Mouse (Mus musculus) hindbrain, embryonic 15.5 days (tissue): ENCODE measurements at regions not wholly inside any gene's neighbourhood (a gene's known extent, or its start where the extent isn't known, plus 50 kb on each side); places are given as distances from the start of the nearest gene placed in this dataset.

Experiments used
- ATAC-seq: fragments of 200-750 bp; cut with Nextera tagmentation; 2 replicates; pipeline ENCODE4 v1.8.0; 2017; ENCODE audit warnings: low read depth, moderate number of reproducible peaks, moderate TSS enrichment; ENCODE audit not compliant: low FRiP score
- H3K27ac ChIP-seq: fragments of 300-500 bp; sonication (generic); replicated peaks from 2 replicates; pipeline ENCODE4 v1.5.1; 2015; ENCODE audit warnings: mild to moderate bottlenecking, inconsistent platforms
- H3K27me3 ChIP-seq: fragments of 300-500 bp; sonication (generic); 2 replicates; pipeline ENCODE4 v1.6.1; 2015; ENCODE audit warnings: control low read depth, inconsistent platforms
- H3K36me3 ChIP-seq: fragments of 300-500 bp; sonication (generic); 2 replicates; pipeline ENCODE4 v1.6.1; 2015; ENCODE audit warnings: control low read depth, inconsistent platforms
- H3K4me1 ChIP-seq: fragments of 300-500 bp; sonication (generic); replicated peaks from 2 replicates; pipeline ENCODE4 v1.6.1; 2015; ENCODE audit warnings: control low read depth, inconsistent platforms
- H3K4me2 ChIP-seq: fragments of 300-500 bp; sonication (generic); 2 replicates; pipeline ENCODE4 v1.6.1; 2015; ENCODE audit warnings: moderate library complexity, mild to moderate bottlenecking, inconsistent platforms
- H3K4me3 ChIP-seq: fragments of 300-500 bp; sonication (generic); 2 replicates; pipeline ENCODE4 v1.5.1; 2015; ENCODE audit warnings: mild to moderate bottlenecking, inconsistent platforms
- H3K9ac ChIP-seq: fragments of 300-500 bp; sonication (generic); 2 replicates; pipeline ENCODE4 v1.6.1; 2015; ENCODE audit warnings: inconsistent platforms
- H3K9me3 ChIP-seq: fragments of 300-500 bp; sonication (generic); 2 replicates; pipeline ENCODE4 v1.6.1; 2016; ENCODE audit warnings: control low read depth, inconsistent platforms
- WGBS: fragments of 180-500 bp; shearing (Covaris S2); methylation state at CpG from one replicate; pipeline ENCODE4 v1.1.7; 2015; 5-methylcytosine and 5-hydroxymethylcytosine counted together

DNA sequence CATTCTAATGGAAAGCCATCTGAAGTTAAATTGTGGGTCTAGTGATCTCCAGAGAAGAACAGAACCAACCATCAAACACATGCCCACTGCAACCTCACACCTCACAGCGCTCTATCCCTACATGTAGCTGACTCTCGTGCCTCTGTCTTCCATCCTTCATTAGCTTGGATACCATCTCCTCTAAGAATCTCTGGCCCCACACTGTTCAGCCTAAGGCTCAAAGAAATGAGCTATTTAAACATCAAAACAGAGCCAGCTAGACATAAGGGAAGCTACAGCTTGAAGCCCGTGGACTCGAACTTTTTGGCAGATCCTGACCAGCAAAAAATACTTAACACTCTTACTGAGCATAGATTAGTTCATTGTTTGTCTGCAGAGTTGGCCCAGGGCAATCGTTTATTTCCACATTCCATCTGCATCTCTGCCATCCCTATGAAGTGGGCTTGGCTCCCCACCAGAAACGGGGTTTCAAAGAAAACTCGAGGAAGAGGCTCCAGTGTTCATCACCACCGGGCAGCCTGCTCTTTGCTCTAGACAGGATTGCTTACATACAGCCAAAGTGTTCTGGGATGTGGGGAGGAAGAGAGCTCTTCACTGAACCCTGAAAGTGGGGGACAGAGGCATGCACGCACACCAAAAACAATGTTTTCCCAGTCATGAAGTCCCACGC is 92.4 kb upstream of the Rab3gap2 start:
- Histone ChIP-seq H3K27ac (no peak overlapping the region), H3K4me3 (no peak overlapping the region), H3K9ac (no peak overlapping the region), H3K4me1 (peaks cover 7% of the 10 kb centered on the region; the same call in 1 of the 2 replicates), H3K27me3 (no peaks in the 10 kb centered on the region), H3K9me3 (no peaks in the 10 kb centered on the region), H3K4me2 (no peak overlapping the region), H3K36me3 (no peaks in the 10 kb centered on the region)
- 72% methylated on average over 10 of the region's 10 CpGs for WGBS
- no peak for ATAC-seq

DNA sequence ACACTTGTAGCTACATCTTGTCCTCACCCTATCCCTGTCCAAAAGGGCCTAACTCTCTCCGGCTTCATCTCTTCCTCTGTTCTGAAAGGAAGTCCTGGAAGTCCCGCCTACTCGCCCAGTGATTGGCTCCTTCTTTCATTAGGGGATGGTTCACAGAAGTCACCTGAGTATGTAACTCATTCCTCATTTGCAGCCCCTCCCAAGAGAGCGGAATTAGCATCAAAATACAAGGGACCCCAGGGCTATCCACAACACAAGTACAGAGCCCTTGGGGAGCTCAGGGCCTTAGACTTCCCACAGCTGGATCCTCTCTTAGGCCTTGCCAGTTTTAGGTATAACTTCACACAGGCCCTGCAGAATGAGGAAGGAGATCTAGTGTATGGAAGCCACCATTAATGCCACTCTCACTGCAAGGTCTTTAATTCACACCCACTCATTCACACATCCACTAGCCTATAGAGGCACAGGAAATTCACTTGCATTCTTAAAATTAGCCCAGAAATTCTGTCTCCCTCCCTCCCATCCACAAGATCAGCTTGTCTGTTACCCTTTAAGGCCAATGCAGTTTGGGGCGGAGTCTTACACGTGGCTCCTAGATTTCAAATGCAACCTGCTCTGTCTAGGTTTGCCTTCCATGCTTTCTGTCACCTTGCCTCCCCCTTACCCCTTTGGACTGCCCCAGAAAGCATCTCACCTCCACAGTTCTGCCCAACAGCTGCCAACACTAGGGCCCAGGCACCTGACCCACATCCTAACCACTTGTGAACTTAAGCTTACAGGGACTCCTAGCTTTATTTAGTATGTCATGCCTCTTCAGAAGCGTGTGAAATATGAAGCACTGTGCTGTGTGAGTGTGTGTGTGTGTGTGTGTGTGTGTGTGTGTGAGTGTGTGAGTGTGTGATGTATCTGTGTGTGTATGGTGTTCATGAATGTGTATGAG is 98.7 kb upstream of the Rab3gap2 start:
- WGBS = 32% methylated on average over 7 of the region's 7 CpGs
- Histone ChIP-seq H3K4me3 (no peak overlapping the region), H3K9ac (no peak overlapping the region), H3K9me3 (no peaks in the 10 kb centered on the region), H3K27ac (no peak overlapping the region), H3K4me1 (no peaks in the 10 kb centered on the region), H3K4me2 (no peak overlapping the region), H3K27me3 (no peaks in the 10 kb centered on the region), H3K36me3 (no peaks in the 10 kb centered on the region)
- ATAC-seq = no peak

DNA sequence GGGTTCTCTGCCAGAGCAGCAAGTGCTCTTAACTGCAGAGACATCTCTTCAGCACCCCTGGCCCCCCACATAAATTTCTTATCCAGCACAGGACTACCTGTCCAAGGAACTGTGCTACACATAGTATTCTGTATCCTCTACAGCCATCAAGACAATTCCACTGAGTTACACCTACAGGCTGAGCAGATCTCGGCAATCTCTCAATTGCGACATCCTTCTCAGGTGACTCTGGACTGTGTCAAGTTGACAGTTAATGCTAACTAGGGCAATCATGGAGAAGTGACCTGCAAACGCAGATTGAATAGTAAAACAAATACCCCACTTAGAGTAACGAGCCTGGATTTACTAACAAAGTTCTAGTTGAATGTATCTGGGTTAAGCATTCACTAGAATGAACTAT is 100.1 kb upstream of the Rab3gap2 start:
- no peak overlapping the region for H3K4me2 ChIP-seq
- H3K9ac ChIP-seq = no peak overlapping the region
- no peak overlapping the region for H3K4me3 ChIP-seq
- no peak overlapping the region for H3K27ac ChIP-seq
- no peaks in the 10 kb centered on the region for H3K27me3 ChIP-seq
- no peak for ATAC-seq
- WGBS = 84% methylated on average over 4 of the region's 4 CpGs
- H3K9me3 ChIP-seq = no peaks in the 10 kb centered on the region
- 0 out of 2 replicates have a peak, but pooled peaks cover 9% of the 10 kb centered on the region for H3K4me1 ChIP-seq
- H3K36me3 ChIP-seq = no peaks in the 10 kb centered on the region

DNA sequence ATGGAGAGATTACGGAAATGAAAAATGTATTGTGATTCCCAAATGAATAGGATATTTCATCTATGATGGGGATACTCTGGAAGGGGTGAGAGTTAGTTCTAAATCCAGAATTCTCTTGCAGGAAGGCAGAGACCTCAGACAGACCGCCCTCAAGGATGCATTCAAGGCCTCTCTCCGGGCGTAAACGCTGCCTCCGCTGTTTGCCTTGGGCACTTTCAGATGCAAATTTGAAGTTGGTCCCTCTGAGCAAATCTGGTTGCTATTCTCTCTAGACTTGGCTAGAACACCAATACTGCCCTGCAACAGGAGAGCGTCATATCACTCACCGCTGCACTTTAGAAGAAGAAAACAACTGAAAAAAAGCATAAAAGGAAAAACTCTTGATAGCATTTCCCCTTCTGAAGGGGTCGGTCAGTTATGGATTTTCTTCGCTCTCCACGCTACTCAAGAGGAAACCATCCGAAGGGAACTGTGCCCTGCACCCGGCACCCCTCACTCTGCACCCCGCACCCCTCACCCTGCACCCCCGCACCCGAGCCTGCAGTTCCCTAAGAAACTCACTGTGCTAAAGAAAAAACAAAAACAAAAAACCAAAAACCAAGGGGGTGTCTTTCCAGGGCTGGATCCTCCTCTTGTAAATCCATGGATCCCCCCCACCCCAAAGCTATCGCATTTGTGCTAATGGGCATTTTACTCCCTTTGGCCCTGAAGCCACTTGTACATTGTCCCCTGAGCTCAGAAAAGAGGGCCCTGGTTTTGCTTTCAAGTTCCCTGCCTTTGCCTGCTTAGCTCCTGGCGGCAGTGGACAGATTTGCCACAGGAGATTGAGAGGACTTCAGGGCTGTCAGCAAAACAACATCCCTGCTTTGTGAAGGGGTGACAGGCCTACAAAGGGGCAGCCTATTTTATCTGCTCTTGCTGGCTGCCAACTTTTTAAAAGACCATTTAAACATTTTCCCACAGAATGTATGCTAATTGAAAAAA is 99.9 kb upstream of the Mark1 start:
- Histone ChIP-seq H3K9ac (no peak overlapping the region), H3K27me3 (no peaks in the 10 kb centered on the region), H3K36me3 (no peaks in the 10 kb centered on the region), H3K4me1 (peaks cover 12% of the 10 kb centered on the region; the same call in 1 of the 2 replicates), H3K4me2 (peak overlapping the region; percentile 10; the same call in 1 of the 2 replicates), H3K4me3 (no peak overlapping the region), H3K27ac (no peak overlapping the region), H3K9me3 (no peaks in the 10 kb centered on the region)
- WGBS = 14% methylated on average over 18 of the region's 18 CpGs
- ATAC-seq = no peak

DNA sequence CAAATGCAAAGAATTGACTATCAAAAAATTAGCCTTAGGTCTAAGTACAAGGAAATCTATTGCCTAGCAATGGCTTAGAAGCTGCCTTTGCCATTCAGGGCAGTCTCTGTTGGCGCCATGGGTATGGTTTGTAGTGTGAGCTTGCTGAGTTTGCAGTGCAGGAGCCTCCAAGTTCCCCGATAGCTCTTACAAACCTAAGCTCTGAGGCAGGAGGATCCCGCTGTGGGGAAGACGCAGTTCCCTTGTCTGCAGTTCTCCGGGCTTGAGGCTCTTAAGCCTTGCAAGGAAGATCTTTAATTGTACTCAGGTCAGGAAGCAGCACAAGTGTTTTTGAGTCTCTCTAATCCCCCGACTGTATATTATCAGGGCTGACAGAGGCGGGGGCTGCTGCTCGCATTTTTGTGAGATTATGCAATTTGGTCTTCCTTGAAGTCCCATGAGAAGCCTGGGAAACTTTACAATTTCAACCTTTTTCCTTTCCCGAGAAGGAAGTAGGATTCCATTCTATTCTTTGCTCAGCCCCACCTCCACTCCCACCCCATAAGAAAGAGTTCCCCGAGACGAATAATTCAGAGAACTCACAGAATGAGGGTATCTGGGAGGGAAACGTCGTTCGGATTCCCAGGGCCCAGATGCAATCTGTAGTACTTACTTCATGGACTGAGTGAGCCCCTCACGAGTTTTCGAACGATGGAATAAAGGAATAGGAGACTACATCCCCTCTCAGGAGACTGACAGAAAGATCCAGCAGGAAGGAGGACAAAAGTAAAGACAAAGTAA is 99.0 kb upstream of the Mark1 start:
- Histone ChIP-seq H3K4me1 (peaks cover 12% of the 10 kb centered on the region; the same call in 1 of the 2 replicates), H3K27me3 (no peaks in the 10 kb centered on the region), H3K4me2 (no peak overlapping the region), H3K4me3 (no peak overlapping the region), H3K36me3 (no peaks in the 10 kb centered on the region), H3K27ac (no peak overlapping the region), H3K9ac (no peak overlapping the region), H3K9me3 (no peaks in the 10 kb centered on the region)
- no peak for ATAC-seq
- 8% methylated on average over 17 of the region's 17 CpGs for WGBS

DNA sequence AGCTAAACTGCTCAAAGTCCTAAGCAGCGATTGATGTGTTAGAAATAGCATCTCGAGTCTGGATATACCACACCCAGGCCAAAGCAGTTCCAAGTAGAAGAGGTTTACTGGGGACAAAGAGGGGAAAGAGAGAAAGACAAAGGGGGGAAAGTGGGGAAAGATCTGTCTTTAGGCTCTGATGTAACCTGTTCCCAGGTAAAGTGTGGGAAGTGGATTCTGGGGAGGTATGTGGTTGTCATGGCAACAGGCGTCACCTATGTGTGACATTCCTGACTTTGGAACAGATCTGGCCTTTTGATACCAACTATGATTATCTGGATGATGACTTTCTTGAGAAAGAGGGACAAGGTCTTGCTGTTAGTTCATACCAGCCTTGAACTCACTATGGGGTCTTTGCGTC is 97.4 kb upstream of the Mark1 start:
- Histone ChIP-seq H3K4me3 (no peak overlapping the region), H3K27ac (no peak overlapping the region), H3K27me3 (no peaks in the 10 kb centered on the region), H3K9ac (no peak overlapping the region), H3K9me3 (no peaks in the 10 kb centered on the region), H3K36me3 (no peaks in the 10 kb centered on the region), H3K4me2 (no peak overlapping the region), H3K4me1 (peaks cover 12% of the 10 kb centered on the region; the same call in 1 of the 2 replicates)
- no peak for ATAC-seq
- 89% methylated on average over 4 of the region's 4 CpGs for WGBS

DNA sequence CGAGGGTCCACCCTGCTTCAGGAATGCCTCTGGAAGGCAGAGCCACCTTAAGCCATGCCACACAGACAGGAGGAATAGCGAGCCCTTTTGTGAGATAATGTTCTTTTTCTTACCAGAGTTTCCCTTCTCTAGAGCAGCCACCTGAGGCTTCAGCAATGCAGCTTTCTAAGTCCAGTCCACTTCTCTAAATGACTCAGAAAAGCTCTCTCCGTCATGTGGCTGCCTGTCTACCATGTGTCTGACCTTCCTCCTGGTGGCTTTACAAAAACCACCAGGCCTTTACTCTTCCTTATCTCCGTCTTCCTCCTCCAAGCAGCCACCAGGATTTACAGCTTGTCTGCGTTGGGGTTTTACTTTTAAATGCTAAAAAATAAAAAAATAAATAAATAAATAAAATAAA is 93.4 kb upstream of the Mark1 start:
- Histone ChIP-seq H3K4me2 (no peak overlapping the region), H3K4me3 (no peak overlapping the region), H3K9me3 (no peaks in the 10 kb centered on the region), H3K9ac (no peak overlapping the region), H3K36me3 (no peaks in the 10 kb centered on the region), H3K27ac (no peak overlapping the region), H3K4me1 (no peaks in the 10 kb centered on the region), H3K27me3 (no peaks in the 10 kb centered on the region)
- WGBS = 93% methylated on average over 5 of the region's 5 CpGs
- no peak for ATAC-seq

DNA sequence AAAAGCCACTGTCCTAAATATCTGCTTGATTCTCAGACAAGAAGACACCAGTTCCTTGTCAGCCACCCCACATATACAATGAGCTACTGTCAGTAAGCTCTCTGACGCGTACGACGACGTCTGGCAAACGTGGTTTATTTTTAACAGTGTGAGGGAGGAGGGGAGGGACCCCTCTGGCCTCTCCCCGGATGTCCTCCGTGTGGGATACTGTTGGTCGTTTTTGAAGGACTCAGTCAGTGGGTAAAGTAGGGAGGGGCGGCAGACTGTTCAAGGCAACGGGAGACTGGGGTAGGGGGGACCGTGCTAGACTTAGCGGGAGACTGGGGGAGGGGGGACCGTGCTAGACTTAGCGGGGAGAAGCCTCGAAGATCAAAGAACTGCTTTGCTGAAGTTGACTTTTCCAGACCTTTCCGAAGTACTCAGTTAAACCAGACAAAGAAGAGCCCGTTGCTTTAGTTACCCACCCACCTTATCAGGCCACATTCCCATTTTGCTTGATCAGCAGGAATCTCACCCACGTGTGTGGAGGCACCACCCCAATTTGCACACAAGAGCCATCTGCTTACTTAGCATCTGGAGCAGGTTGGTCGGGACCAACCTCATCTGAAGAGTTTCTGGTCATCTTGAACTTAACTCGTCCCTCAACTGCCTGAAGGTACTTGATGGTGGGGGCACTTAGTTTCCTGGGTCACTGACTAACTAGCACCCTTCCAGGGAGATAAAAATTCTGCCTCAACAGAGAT is 92.6 kb upstream of the Mark1 start:
- no peak overlapping the region for H3K27ac ChIP-seq
- no peak overlapping the region for H3K4me2 ChIP-seq
- no peak overlapping the region for H3K9ac ChIP-seq
- H3K27me3 ChIP-seq = no peaks in the 10 kb centered on the region
- H3K36me3 ChIP-seq = no peaks in the 10 kb centered on the region
- no peaks in the 10 kb centered on the region for H3K9me3 ChIP-seq
- no peak overlapping the region for H3K4me3 ChIP-seq
- H3K4me1 ChIP-seq = no peaks in the 10 kb centered on the region
- ATAC-seq = no peak
- WGBS = 48% methylated on average over 21 of the region's 21 CpGs

DNA sequence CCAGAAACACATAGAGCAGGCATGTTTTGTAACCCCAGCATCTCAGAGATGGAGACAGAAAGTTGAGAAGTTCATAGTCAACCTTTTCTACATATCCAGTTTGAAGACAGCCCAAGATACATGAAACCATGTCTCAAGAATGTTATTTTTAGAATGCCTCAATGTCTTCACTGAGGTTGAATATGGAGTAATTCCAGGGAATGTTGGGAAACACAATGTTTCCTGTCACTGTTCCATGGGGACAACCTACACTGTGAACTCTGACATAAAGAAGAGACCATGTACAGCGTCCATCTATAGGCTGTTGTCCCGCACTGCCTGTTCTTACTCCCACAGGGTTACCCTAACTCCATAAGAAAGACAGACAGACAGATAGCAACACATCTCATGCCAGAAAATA is 89.8 kb upstream of the Mark1 start:
- Histone ChIP-seq H3K27ac (no peak overlapping the region), H3K27me3 (no peaks in the 10 kb centered on the region), H3K36me3 (no peaks in the 10 kb centered on the region), H3K9me3 (no peaks in the 10 kb centered on the region), H3K4me1 (no peaks in the 10 kb centered on the region), H3K9ac (no peak overlapping the region), H3K4me2 (no peak overlapping the region), H3K4me3 (no peak overlapping the region)
- no peak for ATAC-seq
- 91% methylated on average over 2 of the region's 2 CpGs for WGBS

DNA sequence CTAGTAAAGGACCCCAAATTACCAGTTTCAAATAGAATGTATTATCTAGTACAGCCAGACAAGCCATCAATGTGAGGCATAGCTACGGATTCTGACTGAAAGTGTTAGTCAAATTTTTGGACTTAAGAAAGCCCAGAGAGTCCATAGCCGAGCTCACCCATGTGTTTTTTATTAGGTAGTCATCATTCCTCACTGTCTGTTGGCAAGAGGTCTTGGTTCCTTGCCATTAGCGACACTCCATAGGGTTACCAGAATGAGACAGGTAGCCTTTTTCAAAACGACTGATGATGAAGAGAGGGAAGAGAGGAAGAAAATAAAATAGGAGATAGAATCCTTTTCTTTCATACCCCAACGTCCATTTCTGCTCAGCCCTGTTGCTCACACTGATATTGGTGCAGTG is 83.8 kb upstream of the Mark1 start:
- ATAC-seq = no peak
- Histone ChIP-seq H3K4me3 (no peak overlapping the region), H3K4me2 (no peak overlapping the region), H3K36me3 (no peaks in the 10 kb centered on the region), H3K4me1 (0 out of 2 replicates have a peak, but pooled peaks cover 12% of the 10 kb centered on the region), H3K9ac (no peak overlapping the region), H3K27ac (no peak overlapping the region), H3K9me3 (no peaks in the 10 kb centered on the region), H3K27me3 (no peaks in the 10 kb centered on the region)
- WGBS = 91% methylated on average over 5 of the region's 5 CpGs
